Mouse (Mus musculus): ENCODE results near the gene Cbx8. TPM values are rescaled to one million over a fixed set of nuclear protein-coding genes. Genes with fewer than 3 reads are reported as not detected.

Gene Cbx8
- total RNA-seq, 2 experiments from 2014 or later, result 12.9 to 15.4 TPM

DNA sequence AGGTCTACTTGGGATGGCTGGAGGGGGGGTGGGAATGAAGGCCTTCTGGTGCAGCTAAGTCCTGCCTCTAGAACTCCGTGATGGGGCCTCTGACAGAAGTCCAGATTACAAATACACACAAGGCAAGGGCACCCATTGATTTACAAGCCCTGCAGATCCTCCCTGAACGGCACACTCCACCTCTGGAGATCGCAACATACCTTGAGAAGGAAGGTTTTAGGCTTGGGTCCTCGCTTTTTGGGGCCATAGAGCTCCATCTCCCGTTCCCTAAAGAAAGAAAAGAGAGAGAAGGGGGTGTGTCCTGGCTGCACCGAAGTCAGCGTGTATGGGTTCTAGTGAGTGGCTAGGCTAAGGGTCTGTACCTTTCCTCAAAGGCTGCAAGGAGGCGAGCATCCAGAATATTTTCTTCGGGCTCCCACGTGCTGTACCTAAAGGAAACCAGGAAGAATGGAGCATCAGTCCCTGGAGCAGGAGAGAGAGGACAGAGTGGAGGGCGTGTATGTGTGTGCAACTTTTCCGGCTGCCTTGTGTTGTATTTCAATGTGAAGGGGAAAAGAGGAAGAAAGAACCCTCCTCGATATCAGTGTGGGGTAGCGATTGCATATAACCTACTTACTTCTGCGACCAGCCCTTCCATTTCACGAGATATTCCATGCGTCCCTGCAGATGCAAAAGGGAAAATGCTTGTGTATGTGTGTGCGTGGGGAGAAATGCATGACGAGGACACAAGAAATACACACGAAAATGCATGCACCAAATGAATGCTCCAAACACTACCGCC is 847 bp downstream of the Cbx8 start:
- DNase-seq (ENCODE audit: low spot score in 2 of 2), result no peak
- intact Hi-C loops (cut with DNase I), result loop anchor here (5.0 kb wide), 1 partner anchor 43 kb away; no protein-coding TSS in a partner anchor

DNA sequence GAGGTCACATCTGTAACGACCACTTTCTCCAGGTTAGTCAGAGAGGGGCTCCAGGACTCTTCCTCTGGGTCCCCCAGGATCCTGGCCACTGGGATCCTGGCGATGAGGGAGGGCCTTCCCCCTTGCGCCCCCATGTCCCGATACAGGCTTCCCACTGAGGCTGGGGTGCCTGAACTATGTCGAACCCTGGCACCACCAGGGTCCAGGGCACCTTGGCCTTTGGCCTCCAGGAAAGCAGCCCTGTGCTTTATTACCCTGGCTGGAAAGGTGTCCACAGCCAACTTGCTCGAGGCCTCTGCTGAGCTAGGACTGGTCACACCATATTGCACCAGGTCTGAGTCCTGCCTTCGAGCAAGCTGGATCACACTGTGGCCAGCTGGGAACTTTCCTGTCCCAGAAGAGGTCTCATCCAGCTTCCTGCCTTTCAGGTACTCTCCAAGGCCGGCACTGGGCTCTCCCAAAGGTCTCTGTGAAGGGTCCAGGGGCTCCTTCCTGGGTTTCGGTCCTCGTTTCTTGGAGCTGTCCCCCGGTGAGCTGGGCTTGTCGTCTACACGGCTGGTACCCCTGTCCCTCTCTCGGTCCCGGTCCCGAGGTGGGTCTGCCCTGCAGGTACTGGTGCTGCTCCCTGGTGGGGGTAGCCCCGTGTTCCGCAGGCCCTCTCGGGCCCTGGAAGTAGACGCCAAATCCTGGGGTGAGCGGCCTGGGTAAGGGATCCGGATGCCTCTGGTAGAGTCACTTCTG is 1.9 kb downstream of the Cbx8 start:
- no peak for DNase-seq (ENCODE audit: low spot score in 2 of 2)
- intact Hi-C loops (cut with DNase I), result loop anchor here (5.0 kb wide), 1 partner anchor 42 kb away; no protein-coding TSS in a partner anchor

DNA sequence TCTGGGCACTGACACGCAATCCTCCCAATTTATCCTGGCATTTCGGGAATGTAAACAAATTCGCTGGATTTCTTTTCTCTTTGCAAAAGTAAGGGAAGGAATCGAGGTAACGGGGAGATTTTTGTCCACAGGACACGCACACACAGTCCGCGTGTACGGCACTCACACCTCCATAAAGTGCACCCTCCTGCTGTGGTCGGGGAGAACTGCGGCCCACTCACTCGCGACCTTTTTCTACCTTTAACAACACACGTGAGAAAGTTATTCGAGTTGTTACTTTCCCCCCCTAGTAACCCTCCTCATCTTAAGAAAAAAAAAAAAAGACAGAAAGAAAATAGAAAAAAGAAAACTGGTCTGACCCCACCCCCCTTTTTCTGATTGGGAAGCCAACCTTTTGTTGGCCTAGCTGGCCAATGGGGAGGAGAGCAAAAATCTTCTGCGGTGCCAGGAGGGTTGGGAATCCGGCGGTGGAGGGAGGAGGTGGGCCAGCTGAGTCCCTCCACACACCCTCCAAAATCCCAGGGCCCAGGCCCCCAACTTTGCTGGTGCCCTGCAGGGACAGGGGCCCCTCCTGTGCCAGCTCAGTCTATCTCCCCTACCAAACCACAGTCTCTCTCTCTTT is 2.9 kb downstream of the Cbx8 start:
- no peak for DNase-seq (ENCODE audit: low spot score in 2 of 2)

DNA sequence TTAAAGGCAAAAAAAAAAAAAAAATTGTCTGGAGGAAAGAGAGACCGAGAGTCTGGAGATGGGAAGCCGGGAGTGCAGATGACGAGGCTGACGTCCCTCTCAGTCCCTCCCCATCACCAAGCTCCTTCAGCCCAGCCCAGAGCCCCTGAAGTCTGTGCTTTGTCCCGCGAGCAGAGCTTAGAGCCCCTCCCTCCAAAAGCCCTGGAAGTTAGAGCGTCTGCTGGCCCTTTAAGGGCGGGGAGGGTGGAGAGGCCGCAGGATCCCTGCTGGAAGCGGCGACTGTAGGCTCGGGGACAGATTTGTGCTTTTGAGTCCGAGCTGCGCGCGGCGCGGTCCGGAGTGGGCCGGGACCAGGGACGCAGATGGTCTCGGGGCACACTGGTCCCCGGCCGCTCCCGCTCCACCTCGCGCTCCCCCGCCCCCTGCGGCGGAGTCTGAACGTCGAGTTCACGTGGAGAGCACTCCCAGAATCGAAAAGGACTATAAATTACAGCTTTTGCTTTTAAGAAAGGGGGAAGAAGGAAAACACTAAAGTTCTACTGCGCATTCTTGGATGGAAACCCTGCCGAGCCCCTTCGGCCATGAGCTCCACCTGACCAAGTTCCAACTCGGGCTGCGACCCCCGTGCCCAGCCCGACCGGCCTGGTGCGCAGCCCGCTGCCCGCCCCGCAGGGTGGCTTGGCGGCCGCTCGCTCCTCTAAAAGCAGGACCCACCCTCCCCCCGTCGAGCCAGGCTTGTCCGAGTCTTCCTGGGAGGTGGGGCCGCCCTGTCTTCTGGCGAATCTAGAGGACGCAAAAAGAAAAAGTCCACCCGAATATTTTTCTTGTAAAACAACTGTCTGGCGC is 3.6 kb downstream of the Cbx8 start:
- intact Hi-C loops (cut with DNase I), result loop anchor here (5.0 kb wide), 1 partner anchor 40 kb away; no protein-coding TSS in a partner anchor
- DNase-seq (ENCODE audit: low spot score in 2 of 2), result no peak

More for the DNA sequence above, 2.9 kb downstream of the Cbx8 start:
- intact Hi-C loops (cut with DNase I), result loop anchor here (5.0 kb wide), 1 partner anchor 41 kb away; no protein-coding TSS in a partner anchor

DNA sequence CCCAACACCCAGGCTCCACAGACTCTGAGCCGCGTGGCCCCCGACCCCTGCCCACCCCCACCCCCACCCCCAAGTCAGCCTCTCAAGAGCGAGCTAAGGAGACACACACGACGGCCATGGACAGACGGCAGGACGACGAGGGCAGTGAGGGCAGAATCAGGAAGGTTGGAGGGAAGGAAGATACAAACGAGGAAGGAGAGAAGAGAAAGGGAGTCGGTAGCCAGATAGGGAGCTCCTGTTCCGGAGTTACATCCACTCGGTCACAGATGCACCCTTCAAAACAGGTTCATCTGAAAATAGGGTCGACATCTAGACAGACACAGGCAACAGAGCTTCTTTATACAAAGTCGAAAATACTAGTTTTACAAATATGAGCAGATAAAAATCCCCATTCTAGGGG is 4.3 kb downstream of the Cbx8 start:
- intact Hi-C loops (cut with DNase I), result loop anchor here (5.0 kb wide), 1 partner anchor 39 kb away; no protein-coding TSS in a partner anchor
- no peak for DNase-seq (ENCODE audit: low spot score in 2 of 2)

DNA sequence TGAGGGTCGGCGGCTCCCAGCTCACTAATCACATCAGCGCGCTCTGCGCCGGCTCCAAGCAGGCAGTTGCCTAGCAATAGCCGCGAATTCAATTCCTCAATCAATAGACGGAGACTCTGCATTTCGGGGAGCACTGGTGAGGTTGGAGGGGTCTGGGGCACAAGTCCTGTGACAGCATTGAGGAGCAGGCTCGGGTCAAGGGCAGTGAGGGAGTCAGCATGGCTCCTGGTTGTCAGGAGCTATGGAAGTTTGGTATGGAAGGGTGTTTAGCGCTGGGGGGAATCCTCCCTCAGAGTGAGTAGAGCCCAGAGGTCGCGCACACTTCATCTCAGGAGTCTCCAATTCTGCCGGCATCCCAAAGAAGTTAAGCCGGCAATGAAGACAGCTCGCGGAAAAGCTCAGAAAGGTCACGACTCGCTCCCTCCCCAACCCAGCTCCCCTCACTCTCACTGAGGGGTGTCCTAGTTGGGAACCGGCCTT is 5.0 kb downstream of the Cbx8 start:
- no peak for DNase-seq (ENCODE audit: low spot score in 2 of 2)
- intact Hi-C loops (cut with DNase I), result loop anchor here (5.0 kb wide), 1 partner anchor 38 kb away; no protein-coding TSS in a partner anchor

DNA sequence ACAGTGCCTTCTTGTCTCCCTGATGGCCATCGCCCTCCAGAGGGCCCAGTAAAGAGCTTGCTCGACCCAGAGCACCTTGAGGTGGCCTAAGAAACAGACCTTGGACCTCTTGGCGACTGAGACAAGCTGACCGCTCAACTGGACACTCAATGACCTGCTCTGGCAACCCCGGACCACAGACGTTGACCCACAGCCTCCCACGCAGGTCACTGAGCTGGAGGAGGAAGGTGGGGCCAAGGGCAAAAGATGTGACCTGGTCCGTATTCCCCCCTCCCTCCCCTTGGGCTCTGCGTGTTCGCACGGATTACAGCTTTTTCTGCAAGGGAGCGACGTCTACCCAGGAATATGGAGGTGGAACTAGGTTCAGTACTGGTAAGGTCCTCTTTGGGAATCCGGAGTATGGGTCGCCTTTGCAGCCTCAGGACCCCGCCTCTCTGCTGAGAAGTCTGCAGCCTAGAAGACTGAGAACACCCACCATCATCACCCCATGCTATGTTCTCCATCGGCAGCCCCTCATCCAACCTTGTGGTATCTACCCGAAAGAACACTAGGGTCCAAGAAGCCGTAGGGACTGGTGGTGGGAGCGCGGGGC is 5.6 kb downstream of the Cbx8 start:
- intact Hi-C loops (cut with DNase I), result loop anchor here (5.0 kb wide), 1 partner anchor 38 kb away; no protein-coding TSS in a partner anchor
- no peak for DNase-seq (ENCODE audit: low spot score in 2 of 2)

DNA sequence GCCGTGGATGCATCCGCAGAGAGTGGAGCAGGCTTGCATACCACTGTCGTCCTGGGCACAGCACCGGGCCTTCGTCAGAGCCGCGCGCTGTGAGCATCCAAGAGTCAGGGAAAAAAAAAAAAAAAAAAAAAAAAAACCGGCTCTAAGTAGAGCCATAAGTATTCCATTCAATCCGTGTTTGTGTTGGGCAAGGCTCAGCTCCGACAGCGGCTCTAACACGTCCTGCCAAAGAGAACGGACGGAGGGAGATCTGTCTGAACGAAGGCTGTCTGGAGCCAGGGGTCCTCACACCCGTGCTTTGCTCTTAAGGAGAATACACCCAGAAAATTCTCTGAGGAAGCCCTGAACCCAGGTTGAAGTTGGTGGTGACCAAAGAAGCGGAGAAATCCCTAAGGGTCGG is 6.1 kb downstream of the Cbx8 start:
- DNase-seq (ENCODE audit: low spot score in 2 of 2), result no peak
- intact Hi-C loops (cut with DNase I), result loop anchor here (5.0 kb wide), 1 partner anchor 37 kb away; no protein-coding TSS in a partner anchor

DNA sequence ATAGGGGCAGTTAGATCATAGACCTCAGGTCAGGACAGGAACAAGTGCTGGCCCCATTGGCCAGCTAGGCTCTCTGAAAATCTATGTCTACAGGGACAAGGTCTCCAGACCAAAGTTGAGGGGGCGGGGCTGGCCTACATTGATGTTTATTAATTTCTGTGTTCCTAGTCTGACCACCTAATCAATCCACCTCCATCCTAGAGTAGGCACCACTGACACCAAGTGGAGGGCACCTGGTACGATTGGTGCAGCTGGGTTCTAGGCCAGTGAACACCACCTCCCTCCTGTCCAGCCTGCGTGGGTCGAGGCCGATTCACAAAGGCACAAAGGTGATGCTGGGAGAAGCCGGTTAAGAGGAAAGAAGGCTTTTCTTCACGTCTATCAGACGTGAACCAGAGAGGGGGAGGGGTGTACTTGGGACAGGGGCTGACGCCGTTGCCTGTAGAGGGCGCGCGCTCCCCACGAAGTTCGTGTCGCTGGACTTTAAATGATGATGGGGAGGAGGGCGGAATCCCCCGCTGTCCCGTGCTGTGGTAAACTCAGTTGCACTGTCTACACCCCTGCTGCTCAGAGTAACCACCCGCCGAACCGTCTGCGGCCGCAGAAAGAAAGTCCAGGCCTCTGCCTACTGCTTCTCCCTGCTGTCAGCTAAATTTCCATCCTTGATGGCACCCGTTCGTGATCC is 6.8 kb downstream of the Cbx8 start:
- DNase-seq (ENCODE audit: low spot score in 2 of 2), result peak; percentile 80 to 82
- intact Hi-C loops (cut with DNase I), result no loop called here

DNA sequence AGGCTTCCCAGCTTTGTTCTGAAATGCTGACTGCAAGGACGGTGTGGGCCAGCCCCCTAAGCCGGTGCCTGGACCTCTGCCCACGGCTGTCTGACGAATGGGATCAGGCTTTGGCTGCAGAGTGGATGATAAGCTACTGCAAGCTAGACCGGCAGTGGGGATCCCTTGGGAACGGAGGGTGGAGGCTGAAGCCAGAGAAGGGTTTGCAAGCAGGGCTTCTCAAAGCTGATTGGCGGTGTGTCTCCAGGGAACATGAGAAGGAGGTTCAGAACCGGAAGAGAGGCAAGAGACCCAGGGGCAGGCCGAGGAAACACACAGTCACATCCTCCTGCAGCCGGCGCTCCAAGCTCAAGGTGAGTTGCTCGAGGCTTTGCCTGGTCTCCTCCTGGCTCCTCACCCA is 14.6 kb downstream of the Cbx8 start:
- intact Hi-C loops (cut with DNase I), result no loop called here
- no peak for DNase-seq (ENCODE audit: low spot score in 2 of 2)

DNA sequence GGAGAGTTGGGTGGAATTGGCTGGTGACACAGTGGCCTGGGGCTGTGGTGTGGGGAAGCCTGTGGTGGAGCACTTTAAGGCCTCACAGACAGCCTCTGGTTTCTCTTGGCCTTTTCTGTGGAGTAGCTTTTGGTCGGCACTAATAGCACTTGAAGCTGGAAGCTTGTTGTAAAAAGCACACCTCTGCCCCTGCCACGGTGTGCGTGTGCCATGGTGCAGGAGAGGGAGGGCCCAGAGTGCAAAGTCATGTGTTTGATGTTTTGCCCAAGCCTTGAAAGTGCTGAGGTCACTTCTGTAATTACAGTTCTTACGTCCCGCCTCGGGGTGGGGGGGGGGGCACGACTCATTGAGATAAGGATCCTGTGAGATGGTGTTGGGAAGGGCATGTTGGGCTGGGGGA is 16.5 kb downstream of the Cbx8 start:
- DNase-seq (ENCODE audit: low spot score in 2 of 2), result no peak
- intact Hi-C loops (cut with DNase I), result no loop called here

DNA sequence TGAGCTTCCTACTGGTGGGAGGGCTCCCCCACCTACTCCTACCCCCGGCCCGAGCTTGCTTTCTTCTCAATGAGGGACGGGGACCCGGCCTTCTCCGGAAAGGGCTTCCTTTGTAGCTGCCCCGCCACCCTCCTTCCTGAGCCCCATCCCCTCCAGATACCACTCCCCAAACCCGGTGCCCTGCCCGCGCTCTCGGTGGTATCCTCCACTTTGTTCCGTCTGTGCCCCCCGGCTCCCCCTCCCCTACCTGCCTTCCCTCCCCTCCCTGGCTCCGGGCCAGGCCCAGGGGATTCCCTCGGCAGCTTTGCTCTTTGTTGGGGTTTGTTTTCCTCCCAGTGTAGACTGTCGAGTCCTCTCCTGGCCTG is 17.2 kb downstream of the Cbx8 start:
- no peak for DNase-seq (ENCODE audit: low spot score in 2 of 2)
- intact Hi-C loops (cut with DNase I), result loop anchor here (2.0 kb wide), 1 partner anchor 25 kb away; no protein-coding TSS in a partner anchor

DNA sequence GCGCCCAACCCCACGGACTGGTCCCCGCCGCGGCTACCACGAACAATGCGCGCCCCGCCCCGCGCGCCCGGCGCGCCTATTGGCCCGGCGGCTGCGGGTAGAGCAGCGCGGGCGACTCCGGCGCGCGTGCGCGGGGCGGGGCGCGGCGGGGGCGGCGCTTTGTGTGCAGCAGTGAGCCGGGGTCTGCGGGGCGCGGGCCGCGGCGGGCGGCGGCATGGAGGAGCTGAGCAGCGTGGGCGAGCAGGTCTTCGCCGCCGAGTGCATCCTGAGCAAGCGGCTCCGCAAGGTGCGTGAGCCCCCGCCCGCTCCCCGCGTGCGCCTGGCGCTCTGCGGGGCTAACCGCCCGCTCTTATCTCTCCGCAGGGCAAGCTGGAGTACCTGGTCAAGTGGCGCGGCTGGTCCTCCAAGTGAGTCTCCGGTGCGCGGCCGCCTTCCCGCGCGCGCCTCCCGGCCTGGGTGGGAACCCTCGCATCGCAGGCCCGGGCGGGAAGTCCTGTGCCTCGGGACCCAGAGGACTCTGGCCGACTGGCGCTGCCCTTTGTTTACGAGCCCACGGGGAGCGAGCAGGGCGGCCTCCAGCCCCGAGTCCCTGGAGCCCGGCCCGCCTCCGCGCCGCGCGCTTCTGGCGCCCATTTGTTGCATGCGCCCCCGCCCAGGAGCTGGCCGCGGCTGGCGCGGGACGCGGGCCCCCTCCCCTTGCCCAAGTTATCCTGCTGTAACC is 17.7 kb downstream of the Cbx8 start, which contains the start of gene Cbx2:
Gene Cbx2, plus strand, starts transcription at position 68 of the 721 bp plus-strand sequence.
- intact Hi-C loops (cut with DNase I), result loop anchor here (2.0 kb wide), 1 partner anchor 24 kb away; no protein-coding TSS in a partner anchor
- DNase-seq (ENCODE audit: low spot score in 2 of 2), result peak; percentile 70 to 84

DNA sequence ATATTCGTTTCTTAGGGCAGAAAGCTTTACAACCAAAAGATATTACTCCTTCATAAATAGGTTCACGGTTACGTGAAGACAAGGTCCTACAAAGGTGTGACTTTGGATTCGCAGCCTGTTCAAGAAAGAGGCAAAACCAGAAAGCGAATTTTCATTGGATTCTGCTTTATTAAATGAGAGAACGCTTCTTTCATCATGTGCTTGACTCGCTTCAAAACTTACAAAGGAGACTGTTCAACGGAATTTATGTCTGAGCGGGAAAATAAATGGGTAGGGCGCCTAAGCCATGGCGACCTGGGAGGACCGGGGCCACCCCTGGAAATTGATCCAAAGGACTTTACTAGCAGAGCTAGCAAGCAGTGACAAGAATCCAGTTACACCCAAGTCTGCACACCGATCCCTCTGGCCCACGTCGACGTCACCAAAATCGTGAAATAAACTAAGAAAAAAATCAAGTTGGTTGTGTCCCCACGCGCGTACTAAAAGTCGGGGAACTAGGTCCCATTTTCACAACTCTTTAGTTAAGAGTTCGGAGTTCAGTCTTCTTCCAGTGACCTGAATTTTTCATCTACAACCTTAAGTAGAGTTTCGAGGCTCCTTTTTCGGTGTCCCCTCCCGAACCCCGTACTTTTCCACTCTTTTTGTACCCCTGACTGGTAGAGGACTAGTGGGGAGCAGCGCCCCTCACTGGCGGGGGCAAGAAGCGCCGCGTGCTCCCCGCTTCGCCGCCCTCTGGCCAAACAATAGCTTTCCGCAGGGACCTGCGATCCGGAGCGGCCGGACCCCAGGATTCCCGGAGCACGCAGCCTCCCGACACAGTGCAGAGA is 18.5 kb downstream of the Cbx8 start:
- intact Hi-C loops (cut with DNase I), result loop anchor here (2.0 kb wide), 1 partner anchor 23 kb away; no protein-coding TSS in a partner anchor
- DNase-seq (ENCODE audit: low spot score in 2 of 2), result no peak

DNA sequence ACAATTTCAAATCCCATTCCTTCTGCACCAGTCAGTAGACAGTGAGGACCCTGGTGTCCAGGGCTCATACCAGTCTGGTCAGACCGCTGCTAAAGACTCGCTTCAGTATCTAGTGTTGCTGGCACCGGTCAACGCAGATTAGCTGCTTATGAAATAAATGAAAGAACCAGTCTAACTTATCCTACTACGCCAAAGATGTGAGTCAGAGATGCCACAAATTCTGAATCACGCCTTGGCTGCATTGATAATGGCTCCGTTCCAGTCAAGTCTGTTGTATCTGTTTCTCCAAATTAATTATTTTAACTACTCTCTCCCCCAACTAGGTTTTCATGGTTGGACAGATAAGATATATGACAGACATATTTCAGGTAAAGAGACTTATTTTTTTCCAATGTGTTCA is 19.6 kb downstream of the Cbx8 start:
- no peak for DNase-seq (ENCODE audit: low spot score in 2 of 2)
- intact Hi-C loops (cut with DNase I), result no loop called here

DNA sequence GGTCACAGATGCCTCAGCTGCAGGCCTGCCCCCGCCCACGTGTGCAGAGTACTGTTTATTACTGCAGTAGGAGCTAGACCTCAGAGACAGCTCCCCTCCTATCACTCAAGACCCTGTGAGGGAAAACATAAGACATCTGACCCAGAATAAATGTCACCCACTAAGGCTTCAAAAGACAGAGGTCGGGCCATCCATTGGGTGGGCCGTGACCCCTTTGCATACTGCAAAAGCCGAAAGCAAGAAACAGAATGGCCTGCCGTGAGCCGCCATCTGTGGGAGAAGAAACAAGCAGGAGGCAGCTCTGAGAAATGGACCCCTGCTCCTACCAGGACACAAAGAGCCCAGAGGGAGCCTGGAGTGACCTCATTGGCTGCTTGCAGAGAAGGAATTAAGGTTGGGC is 23.3 kb downstream of the Cbx8 start:
- DNase-seq (ENCODE audit: low spot score in 2 of 2), result no peak
- intact Hi-C loops (cut with DNase I), result no loop called here

Measured in left cerebral cortex, postnatal 14 days (tissue).